Mouse (Mus musculus) small intestine, adult 2 months (tissue): ENCODE data around the gene Prss30.

ENCODE experiments used
- CTCF ChIP-seq: fragments of 200-500 bp; IDR thresholded peaks from 2 replicates; pipeline ENCODE4 v1.5.1; 2012; ENCODE audit warnings: low read depth, mild to moderate bottlenecking, control low read depth, inconsistent platforms, low read length, moderate library complexity, mixed read lengths; ENCODE audit not compliant: insufficient replicate concordance, insufficient read length; ENCODE audit errors: extremely low read depth
- POLR2A ChIP-seq: fragments of 200-500 bp; IDR thresholded peaks from 2 replicates; pipeline ENCODE4 v1.6.1; 2012; ENCODE audit warnings: low read depth, mild to moderate bottlenecking, control low read depth, inconsistent platforms, low read length, moderate library complexity

DNA sequence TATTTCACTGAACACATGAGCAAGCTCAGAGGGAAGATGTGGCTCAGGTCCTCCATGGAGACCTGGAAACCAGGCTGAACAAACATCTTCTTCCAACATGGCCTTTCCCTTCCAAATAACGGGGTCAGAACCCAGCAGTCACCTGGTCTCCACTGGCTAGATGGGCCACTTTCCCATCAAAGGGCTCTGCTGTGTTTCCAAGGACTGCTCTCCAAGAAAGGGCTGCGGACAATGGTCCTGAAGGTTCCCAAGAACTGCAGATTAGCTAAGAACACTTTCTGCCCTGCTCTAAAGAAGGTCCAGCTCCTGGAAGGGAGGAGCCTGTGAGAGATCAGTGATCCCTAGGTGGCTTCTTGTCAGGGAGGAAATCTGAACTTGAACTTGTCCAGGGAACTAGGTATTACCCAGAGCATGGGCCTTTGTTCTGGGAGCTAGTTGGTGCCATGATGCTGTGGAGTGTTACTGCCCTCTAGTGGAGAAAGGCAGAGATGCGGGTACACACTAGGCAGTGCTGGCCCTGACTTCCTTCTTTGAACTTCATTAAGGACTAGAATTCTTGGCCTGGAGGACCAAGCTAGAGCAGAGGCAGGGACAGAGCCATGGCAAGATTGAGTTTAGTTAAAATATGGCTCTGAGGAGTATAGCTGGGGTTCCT, 20.2 kb downstream of the Prss30 start:
- TF ChIP-seq POLR2A (no peak), CTCF (peak; percentile 94; the same call in 1 of the 2 replicates)
